Mouse (Mus musculus): Measurements from ENCODE around the gene Abcg2. TPM values are rescaled to one million over a fixed set of nuclear protein-coding genes. Genes with fewer than 3 reads are reported as not detected.

Gene Abcg2
- polyA plus RNA-seq, 1 experiment: 32.0 TPM

Other genes with a start within 250 kb of the Abcg2 start
- not detected in 2 replicates for gene Vmn1r30, start 141.1 kb upstream of the Abcg2 start, polyA plus RNA-seq (2012; rRNA removed)
- not detected in 2 replicates for gene Vmn1r31, start 109.2 kb upstream of the Abcg2 start, polyA plus RNA-seq (2012; rRNA removed)
- gene Herc3, start 246.9 kb downstream of the Abcg2 start, polyA plus RNA-seq (2012; rRNA removed): 9.4 and 11.6 TPM in 2 replicates

All from urinary bladder, adult 2 months (tissue).